Comparison of ENCODE assay signal across 30 mouse cellular contexts in the genomic region with DNA sequence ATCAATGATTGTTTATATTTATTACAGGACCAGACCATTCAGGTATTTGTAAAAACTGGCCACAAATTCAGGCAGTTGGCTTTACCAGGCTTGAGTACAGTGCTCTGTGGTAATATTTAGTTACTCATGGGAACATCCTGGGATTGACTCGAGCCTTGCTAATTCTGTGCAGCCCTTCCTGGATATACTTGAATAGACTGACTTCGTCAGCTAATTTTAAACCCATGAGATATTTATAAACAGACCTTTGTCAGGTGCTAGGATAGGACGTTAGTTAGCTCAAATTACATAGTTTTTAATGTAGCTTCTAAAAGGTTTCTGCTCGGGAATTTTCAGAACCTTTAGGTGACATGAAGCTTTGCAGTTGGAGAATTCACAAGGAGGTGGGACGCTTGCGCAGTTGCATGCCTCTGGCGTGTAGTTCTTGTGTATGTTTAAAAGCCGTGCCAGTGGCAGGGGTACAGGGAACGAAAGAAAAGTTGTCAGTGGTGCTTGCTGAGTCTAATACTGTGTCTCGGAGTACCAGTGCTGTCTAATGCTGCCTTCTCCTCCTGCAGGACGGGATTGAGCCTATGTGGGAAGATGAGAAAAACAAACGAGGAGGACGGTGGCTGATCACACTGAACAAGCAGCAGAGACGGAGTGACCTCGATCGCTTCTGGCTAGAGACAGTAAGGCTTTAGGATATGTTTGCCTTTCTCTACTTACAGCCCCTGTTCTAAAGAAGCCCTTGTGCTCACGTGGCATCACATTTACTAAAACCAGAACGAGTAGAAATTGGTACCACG. TPM values are rescaled to one million over a fixed set of nuclear protein-coding genes. Genes with fewer than 3 reads are reported as not detected.
A peak's percentile ranks its signal among the peaks of the same experiment; 100 is the strongest.
DNase-seq lines count a peak whose midpoint lies in the region; ATAC-seq and TF ChIP-seq lines count a peak whose summit lies in the region.
"Had no signal": no experiment of that assay in that cellular context is flagged by ENCODE, and none has a peak within 500 bp of the region (broad histone marks: within the 10 kb centered on the region; RNA-seq: fewer than 3 reads in every experiment).

No protein-coding gene starts in this region.

- H3K27me3 ChIP-seq in intestine, postnatal 0 days (replicated peaks; ENCODE audit: control insufficient read depth, insufficient read depth, low read length), result no peaks in the 10 kb centered on the region
- no peaks in the 10 kb centered on the region for H3K27me3 ChIP-seq in intestine, embryonic 16.5 days (replicated peaks; ENCODE audit: control insufficient read depth, insufficient read depth, low read length)
- H3K27me3 ChIP-seq in heart, embryonic 15.5 days, result no peaks in the 10 kb centered on the region
- no peaks in the 10 kb centered on the region for H3K27me3 ChIP-seq in lung, postnatal 0 days (replicated peaks; ENCODE audit: insufficient read depth, low read length)
- H3K27me3 ChIP-seq: embryonic facial prominence, embryonic 15.5 days; forebrain, embryonic 12.5 days; hindbrain, embryonic 12.5 days; kidney, embryonic 15.5 days; limb, embryonic 15.5 days; liver, embryonic 13.5 days; midbrain, embryonic 13.5 days; neural tube, embryonic 13.5 days had no signal

- no peaks in the 10 kb centered on the region for H3K4me1 ChIP-seq in intestine, postnatal 0 days (replicated peaks; ENCODE audit: control insufficient read depth, insufficient read depth, low read length)
- H3K4me1 ChIP-seq in intestine, embryonic 16.5 days (ENCODE audit: control insufficient read depth, insufficient read depth, low read length), result 0 out of 2 replicates have a peak, but pooled peaks cover 2% of the 10 kb centered on the region
- peaks cover 13% of the 10 kb centered on the region for H3K4me1 ChIP-seq in heart, embryonic 15.5 days (replicated peaks)
- H3K4me1 ChIP-seq in lung, postnatal 0 days (ENCODE audit: insufficient read depth, low read depth, low read length), result no peaks in the 10 kb centered on the region
- H3K4me1 ChIP-seq: embryonic facial prominence, embryonic 10.5 days; embryonic facial prominence, embryonic 15.5 days; forebrain, embryonic 12.5 days; hindbrain, embryonic 12.5 days; kidney, embryonic 15.5 days; limb, embryonic 15.5 days; midbrain, embryonic 13.5 days had no signal

- H3K36me3 ChIP-seq in intestine, postnatal 0 days (ENCODE audit: control insufficient read depth, insufficient read depth), result peaks cover 41% of the 10 kb centered on the region
- peaks cover 14% of the 10 kb centered on the region for H3K36me3 ChIP-seq in intestine, embryonic 16.5 days (ENCODE audit: control insufficient read depth, insufficient read depth, low read length)
- H3K36me3 ChIP-seq in heart, embryonic 15.5 days, result peaks cover 21% of the 10 kb centered on the region
- peaks cover 4% of the 10 kb centered on the region; the same call in 1 of the 2 replicates for H3K36me3 ChIP-seq in lung, postnatal 0 days (ENCODE audit: insufficient read depth, low read length)

- no peak overlapping the region for H3K9ac ChIP-seq in intestine, postnatal 0 days (ENCODE audit: low read depth, low read length)
- no peak overlapping the region for H3K9ac ChIP-seq in intestine, embryonic 16.5 days (ENCODE audit: low read depth, low read length)
- no peak overlapping the region for H3K9ac ChIP-seq in heart, embryonic 15.5 days
- no peak overlapping the region for H3K9ac ChIP-seq in lung, postnatal 0 days (replicated peaks; ENCODE audit: low read depth)
- H3K9ac ChIP-seq: embryonic facial prominence, embryonic 15.5 days; forebrain, embryonic 12.5 days; hindbrain, embryonic 12.5 days; kidney, embryonic 15.5 days; limb, embryonic 15.5 days; liver, embryonic 13.5 days; midbrain, embryonic 13.5 days; neural tube, embryonic 13.5 days had no signal

- no peak for TF ChIP-seq CTCF in intestine, postnatal 0 days (IDR thresholded peaks at IDR 0.05; ENCODE audit: low read depth)
- TF ChIP-seq CTCF in lung, postnatal 0 days (IDR thresholded peaks at IDR 0.05), result no peak

- no peaks in the 10 kb centered on the region for H3K9me3 ChIP-seq in intestine, postnatal 0 days (ENCODE audit: control insufficient read depth)
- H3K9me3 ChIP-seq in intestine, embryonic 16.5 days (ENCODE audit: control insufficient read depth, low read length), result no peaks in the 10 kb centered on the region
- no peaks in the 10 kb centered on the region for H3K9me3 ChIP-seq in heart, embryonic 15.5 days (replicated peaks)
- H3K9me3 ChIP-seq in lung, postnatal 0 days (ENCODE audit: low read length), result no peaks in the 10 kb centered on the region
- H3K9me3 ChIP-seq: embryonic facial prominence, embryonic 10.5 days; embryonic facial prominence, embryonic 15.5 days; forebrain, embryonic 12.5 days; hindbrain, embryonic 12.5 days; kidney, embryonic 15.5 days; limb, embryonic 15.5 days; liver, embryonic 13.5 days; midbrain, embryonic 13.5 days; neural tube, embryonic 13.5 days had no signal

- no peak overlapping the region for H3K4me2 ChIP-seq in intestine, postnatal 0 days (replicated peaks; ENCODE audit: low read depth)
- H3K4me2 ChIP-seq in intestine, embryonic 16.5 days (ENCODE audit: low read depth, low read length), result no peak overlapping the region
- H3K4me2 ChIP-seq in heart, embryonic 15.5 days, result 0 out of 2 replicates have a peak overlapping the region, but pooled peaks have one; percentile 5
- no peak overlapping the region for H3K4me2 ChIP-seq in lung, postnatal 0 days (replicated peaks; ENCODE audit: low read depth, low read length)
- H3K4me2 ChIP-seq: embryonic facial prominence, embryonic 15.5 days; forebrain, embryonic 12.5 days; hindbrain, embryonic 12.5 days; kidney, embryonic 15.5 days; limb, embryonic 15.5 days; liver, embryonic 13.5 days; midbrain, embryonic 13.5 days; neural tube, embryonic 13.5 days had no signal

- TF ChIP-seq EP300 in lung, postnatal 0 days (IDR thresholded peaks at IDR 0.05), result no peak

- H3K4me3 ChIP-seq in intestine, postnatal 0 days (ENCODE audit: low read depth, low read length), result no peak overlapping the region
- no peak overlapping the region for H3K4me3 ChIP-seq in intestine, embryonic 16.5 days (ENCODE audit: low read length)
- H3K4me3 ChIP-seq in heart, embryonic 15.5 days, result no peak overlapping the region
- H3K4me3 ChIP-seq in lung, postnatal 0 days (ENCODE audit: low read depth, low read length), result no peak overlapping the region
- H3K4me3 ChIP-seq: embryonic facial prominence, embryonic 10.5 days; embryonic facial prominence, embryonic 15.5 days; forebrain, embryonic 12.5 days; hindbrain, embryonic 12.5 days; kidney, embryonic 15.5 days; layer of hippocampus, adult 2 months; limb, embryonic 15.5 days; liver, embryonic 13.5 days; midbrain, embryonic 13.5 days; neural tube, embryonic 13.5 days had no signal

- ATAC-seq in intestine, postnatal 0 days, result no peak
- ATAC-seq in intestine, embryonic 16.5 days, result no peak
- peak; percentile 72; the same call in 1 of the 2 replicates for ATAC-seq in heart, embryonic 15.5 days (replicated peaks; ENCODE audit: insufficient number of reproducible peaks, insufficient read depth, low FRiP score, low read depth)
- no peak for ATAC-seq in lung, postnatal 0 days
- ATAC-seq: activated CD4-positive, CD25-positive, alpha-beta regulatory T cell, adult 4 months; midbrain, embryonic 13.5 days had no signal

- 86% methylated on average over 19 of the region's 19 CpGs for WGBS in intestine, postnatal 0 days
- 83% methylated on average over 19 of the region's 19 CpGs for WGBS in intestine, embryonic 16.5 days
- WGBS in heart, embryonic 15.5 days, result 75% methylated on average over 19 of the region's 19 CpGs
- WGBS in lung, postnatal 0 days, result 81% methylated on average over 19 of the region's 19 CpGs

- H3K27ac ChIP-seq in intestine, postnatal 0 days (ENCODE audit: low read depth, low read length), result 0 out of 2 replicates have a peak overlapping the region, but pooled peaks have one; percentile 46
- no peak overlapping the region for H3K27ac ChIP-seq in intestine, embryonic 16.5 days (ENCODE audit: low read length)
- peak overlapping the region; percentile 43 for H3K27ac ChIP-seq in heart, embryonic 15.5 days
- no peak overlapping the region for H3K27ac ChIP-seq in lung, postnatal 0 days (ENCODE audit: low read length)
- H3K27ac ChIP-seq: embryonic facial prominence, embryonic 10.5 days; embryonic facial prominence, embryonic 15.5 days; forebrain, embryonic 12.5 days; hindbrain, embryonic 12.5 days; kidney, embryonic 15.5 days; layer of hippocampus, adult 2 months; limb, embryonic 15.5 days; liver, embryonic 13.5 days; macrophage; midbrain, embryonic 13.5 days; neural tube, embryonic 13.5 days had no signal

- DNase-seq in heart, adult 18-20 months, result peak; percentile 53
- no peak for DNase-seq in heart, postnatal 4 days
- peak; percentile 75 for DNase-seq in skeletal muscle tissue, adult 2 months (ENCODE audit: low read depth, low spot score)
- DNase-seq in lung, postnatal 0 days (ENCODE audit: low spot score), result no peak
- DNase-seq: adrenal gland, adult 2 months; adrenal gland, postnatal 36 days; B cell, adult 2 months; cerebellum, adult 8-10 months; cerebellum, postnatal 25 days; kidney, adult 18-20 months; kidney, postnatal 36 days; liver, embryonic 13.5 days; lung, adult 18-20 months; lung, postnatal 10 days; right cerebral cortex, postnatal 4 days; thymus, postnatal 4 days had no signal

RNA-seq across cellular contexts. Expression of a gene that starts 24.6 kb away (rescaled TPM):
- 100 to 1,000 TPM; 186 to 215 TPM for total RNA-seq in heart, adult 18-20 months (2021)
- total RNA-seq in heart, postnatal 4 days (2021), result 100 to 1,000 TPM; 146 to 150 TPM
- polyA plus RNA-seq in intestine, postnatal 0 days (2015; fragmentation: Nextera tagmentation; extraction: Ambion mirVana), result 126 and 134 TPM in 2 replicates
- polyA plus RNA-seq in intestine, embryonic 16.5 days (2015; fragmentation: Nextera tagmentation; extraction: Ambion mirVana), result 271 and 298 TPM in 2 replicates
- 207 and 232 TPM in 2 replicates for polyA plus RNA-seq in heart, embryonic 15.5 days (2015; fragmentation: Nextera tagmentation; extraction: Ambion mirVana)
- 121 and 125 TPM in 2 replicates for polyA plus RNA-seq in lung, postnatal 0 days (2015; fragmentation: Nextera tagmentation; extraction: Ambion mirVana)

Comparison
In these comparisons a context has a peak if more than half of its experiments do, and no peak if none do; other contexts are left out.
1. DNase-seq: peak in heart, adult 18-20 months (2 of 2) and skeletal muscle tissue, adult 2 months (single experiment); none in heart, postnatal 4 days (single experiment) and lung, postnatal 0 days (single experiment).
2. H3K27ac ChIP-seq: peak in intestine, postnatal 0 days (single experiment) and heart, embryonic 15.5 days (single experiment); none in intestine, embryonic 16.5 days (single experiment) and lung, postnatal 0 days (single experiment).